Mouse (Mus musculus) C2C12 (cell line): Measurements from ENCODE around the gene Tacr2.

Experiments
- CEBPB ChIP-seq: IDR thresholded peaks from one replicate; pipeline ENCODE4 v1.6.1; 2011; ENCODE audit warnings: low read depth, mild to moderate bottlenecking, control low read depth, moderate library complexity
- CTCF ChIP-seq: IDR thresholded peaks from one replicate; pipeline ENCODE4 v1.5.1; 2011; ENCODE audit not compliant: control insufficient read depth, insufficient read depth, insufficient read length
- FOSL1 ChIP-seq: IDR thresholded peaks from one replicate; pipeline ENCODE4 v1.8.0; 2011; ENCODE audit warnings: mild to moderate bottlenecking, low read length; ENCODE audit not compliant: poor library complexity, insufficient read depth, severe bottlenecking
- MAX ChIP-seq: IDR thresholded peaks from one replicate; pipeline ENCODE4 v1.6.1; 2011; ENCODE audit warnings: mild to moderate bottlenecking, control low read depth
- MYOD1 ChIP-seq: IDR thresholded peaks from one replicate; pipeline ENCODE4 v1.6.1; 2011; ENCODE audit warnings: low read depth; ENCODE audit not compliant: control insufficient read depth, insufficient read length
- MYOG ChIP-seq: IDR thresholded peaks from one replicate; pipeline ENCODE4 v1.6.1; 2011; ENCODE audit not compliant: control insufficient read depth, insufficient read length; ENCODE audit errors: extremely low read depth
- USF1 ChIP-seq: IDR thresholded peaks from one replicate; pipeline ENCODE4 v1.6.1; 2011; ENCODE audit warnings: low read depth, mild to moderate bottlenecking, control low read depth, moderate library complexity

DNA sequence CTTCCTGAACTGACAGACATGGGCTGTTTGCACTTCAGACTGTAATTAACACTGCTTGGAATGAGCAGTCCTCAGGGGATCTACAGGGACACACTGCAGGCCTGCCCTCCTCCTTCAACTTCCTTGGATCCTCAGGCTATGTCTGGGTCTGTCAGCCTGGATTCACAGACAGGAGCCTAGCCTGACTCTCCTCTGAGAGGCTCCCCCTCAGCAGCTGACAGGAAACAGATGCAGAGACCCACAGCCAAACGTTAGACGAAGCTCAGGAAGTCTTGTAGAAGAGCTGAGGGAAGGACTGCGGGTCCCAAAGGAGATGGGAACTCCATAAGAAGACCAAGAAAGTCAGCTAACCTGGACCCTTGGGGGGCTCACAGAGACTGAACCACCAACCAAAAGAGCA is 54.2 kb downstream of the Tacr2 start:
- no peak for TF ChIP-seq CTCF
- TF ChIP-seq CEBPB: no peak
- no peak for TF ChIP-seq MYOG
- no peak for TF ChIP-seq USF1
- no peak for TF ChIP-seq MAX
- no peak for TF ChIP-seq MYOD1
- no peak for TF ChIP-seq FOSL1
